Mouse (Mus musculus) mature B cell (primary cell): ENCODE data around the gene Sptb.

ENCODE experiments used
- in situ Hi-C: fragments of 300-500 bp; cut with MboI; formaldehyde crosslinking; loops from 2 replicates; pipeline ENCODE4 v1.14.3; 2019

Sptb gene

DNA sequence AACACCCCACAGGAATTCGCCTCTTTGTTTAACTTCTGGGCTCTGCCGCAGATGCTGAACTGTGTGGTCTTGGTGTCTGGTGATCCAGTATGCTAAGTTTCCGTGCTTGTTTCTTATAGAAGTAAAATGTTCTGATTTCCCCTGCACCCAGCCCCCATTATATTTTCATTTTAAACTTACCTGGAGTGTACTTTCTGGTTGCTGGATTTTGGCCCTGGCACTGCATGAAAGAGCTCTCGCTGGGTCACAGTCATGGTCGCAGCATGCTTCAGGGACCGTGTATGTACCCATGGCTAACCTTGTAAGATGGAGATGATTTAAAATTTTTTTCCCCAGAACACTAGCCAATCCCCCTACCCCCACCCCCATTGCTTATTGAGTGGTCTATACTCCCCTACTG lies 168.5 kb downstream of the Sptb start:
- in situ Hi-C loops: no loop called here

DNA sequence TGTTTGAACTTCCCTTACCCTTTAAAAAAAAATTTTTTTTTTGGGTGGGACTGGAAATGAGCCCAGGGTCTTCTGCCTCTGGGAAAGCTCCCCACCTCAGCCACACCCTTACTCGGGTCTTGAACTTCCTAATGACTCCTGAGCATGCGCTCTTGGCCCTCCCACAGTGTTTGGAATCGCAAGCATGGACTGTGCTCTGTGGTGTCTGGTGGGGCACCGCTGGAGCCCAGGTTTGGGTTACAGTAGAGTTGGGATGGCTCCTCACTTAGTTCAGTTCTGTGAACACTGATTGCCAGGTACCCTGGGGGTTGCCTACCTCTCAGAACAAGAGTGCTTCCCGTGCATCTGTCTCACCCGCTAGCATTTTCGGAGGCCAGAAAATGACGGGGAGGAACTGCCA lies 168.9 kb downstream of the Sptb start:
- in situ Hi-C loops: no loop called here

DNA sequence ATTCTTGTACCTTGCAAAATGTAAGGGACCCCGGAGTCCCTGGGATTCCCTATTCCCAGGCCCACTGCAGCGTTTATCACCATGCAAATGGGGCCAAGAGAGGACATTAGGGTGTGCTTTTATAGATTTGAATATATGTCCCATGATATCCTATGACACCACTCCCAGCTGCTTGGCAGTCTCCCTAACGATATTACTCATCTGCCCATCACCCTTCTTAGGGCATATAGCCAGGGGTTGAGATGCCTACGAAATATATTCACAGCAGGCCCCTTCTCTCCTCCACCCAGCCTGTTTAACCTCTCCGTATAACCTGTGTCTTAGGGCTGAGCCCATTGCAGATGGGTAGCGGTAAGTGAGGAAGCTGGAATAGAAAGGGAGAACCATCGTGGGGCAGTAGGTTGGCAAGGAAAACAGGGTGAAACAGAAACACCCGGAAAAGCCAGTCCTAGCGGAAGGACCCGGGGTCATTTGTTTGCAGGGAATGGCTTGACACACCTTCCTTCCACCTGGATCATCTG lies 169.6 kb downstream of the Sptb start:
- in situ Hi-C loops: no loop called here

GRCm38 (mm10) chr12:76540169-76540568 lies 170.2 kb downstream of the Sptb start:
- in situ Hi-C loops: no loop called here

DNA sequence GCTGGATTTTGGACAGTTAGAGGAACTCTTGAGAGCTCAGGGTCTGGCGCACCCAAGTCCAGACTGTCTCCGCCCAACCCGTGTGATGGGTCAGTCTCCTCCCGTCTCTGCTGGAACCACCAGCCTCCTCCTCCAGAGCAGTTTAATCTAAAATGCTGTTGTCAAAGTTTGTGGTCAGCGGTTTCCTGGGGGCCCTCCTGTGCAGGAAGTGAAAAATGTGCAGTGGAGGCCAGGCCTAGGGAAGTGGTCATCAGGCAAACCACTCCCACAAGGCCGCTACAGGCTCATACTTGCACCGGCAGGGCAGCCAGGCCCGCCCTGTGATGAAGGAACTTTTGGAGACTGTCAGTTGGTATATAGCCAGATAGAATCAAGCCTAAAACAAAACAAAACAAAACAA lies 172.9 kb downstream of the Sptb start:
- in situ Hi-C loops: no loop called here

DNA sequence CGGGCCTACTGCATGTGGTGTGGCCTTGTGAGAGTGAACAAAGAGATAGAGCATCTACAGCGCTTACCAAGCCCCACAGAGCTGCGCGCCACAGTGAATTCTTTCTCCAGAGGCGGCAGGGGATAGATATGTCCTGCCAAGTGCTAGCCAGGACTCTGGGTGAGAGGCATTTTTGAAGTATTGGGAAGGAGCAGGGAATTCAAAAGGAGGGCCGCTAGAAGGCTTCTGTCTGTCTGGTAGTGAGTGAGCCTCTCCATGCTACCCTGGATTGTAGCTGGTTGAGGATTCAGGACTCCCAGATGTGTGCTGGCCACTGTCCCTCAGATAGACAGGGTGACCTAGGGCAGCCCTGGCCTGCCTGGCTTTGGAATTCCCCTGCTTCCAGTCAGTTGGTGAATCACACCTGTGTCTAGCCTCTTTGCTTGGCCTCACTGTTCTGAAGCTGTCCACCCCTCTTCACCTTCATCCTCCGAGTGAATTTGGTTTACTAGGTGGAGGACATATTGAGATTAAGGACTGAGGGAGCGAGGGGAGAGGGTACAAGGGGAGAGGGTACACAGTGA lies 173.7 kb downstream of the Sptb start:
- in situ Hi-C loops: no loop called here

DNA sequence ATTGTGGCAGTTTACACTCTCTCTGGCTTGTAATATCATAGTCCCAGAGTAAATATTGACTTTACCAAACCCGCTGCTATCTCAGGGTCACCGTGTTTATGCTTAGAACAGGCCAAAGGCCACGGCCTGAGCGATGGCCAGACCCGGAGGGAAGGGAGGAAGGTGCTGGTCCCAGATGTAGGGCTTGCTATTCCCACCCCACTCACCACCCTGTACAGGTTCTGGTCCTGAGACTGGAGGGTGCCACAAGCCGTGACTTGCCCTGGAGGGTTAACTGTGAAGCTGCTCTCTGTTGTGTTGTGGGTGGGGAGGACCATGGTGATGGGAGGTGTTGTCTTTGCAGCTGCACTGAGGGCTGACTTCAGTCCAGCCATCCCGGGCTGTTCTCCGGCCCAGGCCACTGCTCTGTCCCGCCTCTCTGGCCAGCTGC lies 174.9 kb downstream of the Sptb start:
- in situ Hi-C loops: no loop called here

DNA sequence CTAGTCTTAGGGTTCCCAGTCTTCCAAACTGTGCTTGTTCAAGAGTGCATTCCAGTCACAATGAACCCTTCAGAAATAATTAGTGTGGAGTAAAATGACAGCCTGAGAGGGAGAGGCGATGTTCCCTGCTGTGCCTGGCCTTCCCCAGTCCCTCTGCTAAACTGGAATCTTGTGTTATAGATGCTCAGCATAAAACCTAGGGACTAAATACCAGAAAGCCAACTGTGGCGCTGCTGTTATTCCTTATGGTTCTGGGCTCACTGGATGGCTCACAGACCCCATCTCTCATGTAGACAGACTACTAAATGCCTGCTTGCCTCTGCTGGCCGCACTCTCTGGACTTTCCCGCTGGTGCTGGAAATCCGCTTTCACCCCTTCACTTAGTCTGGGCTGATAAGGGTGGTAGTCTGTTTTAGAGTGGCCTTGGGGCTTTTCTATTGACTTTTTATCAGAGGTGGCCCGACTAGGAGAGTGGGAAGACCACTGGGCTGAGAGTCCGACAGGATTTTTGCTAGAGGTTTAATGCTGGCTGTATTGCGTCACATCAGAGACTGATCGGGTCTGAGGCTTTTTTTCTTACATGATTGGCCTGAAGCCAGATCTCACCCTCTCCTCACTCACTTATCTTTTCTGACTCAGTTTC lies 175.6 kb downstream of the Sptb start:
- in situ Hi-C loops: no loop called here

DNA sequence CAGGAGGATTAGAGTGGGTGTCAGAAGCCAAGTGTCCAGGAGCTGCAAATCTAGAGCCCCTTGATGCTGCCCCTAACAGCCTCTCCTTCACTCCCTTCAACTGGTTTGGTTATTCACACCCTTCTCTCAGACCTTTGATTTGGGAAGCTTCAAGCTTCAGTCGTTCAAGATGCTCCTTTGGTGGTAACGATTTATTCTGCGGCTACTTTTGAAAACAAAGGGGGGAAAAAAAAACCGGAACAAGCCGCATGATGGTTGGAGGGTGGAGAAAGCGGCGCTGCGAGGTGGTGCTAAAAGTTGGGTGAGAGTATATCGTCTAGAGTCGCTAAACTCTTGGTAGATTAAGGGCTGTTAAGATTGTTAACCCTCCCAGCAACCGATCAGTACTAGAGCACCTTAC lies 176.1 kb downstream of the Sptb start:
- in situ Hi-C loops: no loop called here

DNA sequence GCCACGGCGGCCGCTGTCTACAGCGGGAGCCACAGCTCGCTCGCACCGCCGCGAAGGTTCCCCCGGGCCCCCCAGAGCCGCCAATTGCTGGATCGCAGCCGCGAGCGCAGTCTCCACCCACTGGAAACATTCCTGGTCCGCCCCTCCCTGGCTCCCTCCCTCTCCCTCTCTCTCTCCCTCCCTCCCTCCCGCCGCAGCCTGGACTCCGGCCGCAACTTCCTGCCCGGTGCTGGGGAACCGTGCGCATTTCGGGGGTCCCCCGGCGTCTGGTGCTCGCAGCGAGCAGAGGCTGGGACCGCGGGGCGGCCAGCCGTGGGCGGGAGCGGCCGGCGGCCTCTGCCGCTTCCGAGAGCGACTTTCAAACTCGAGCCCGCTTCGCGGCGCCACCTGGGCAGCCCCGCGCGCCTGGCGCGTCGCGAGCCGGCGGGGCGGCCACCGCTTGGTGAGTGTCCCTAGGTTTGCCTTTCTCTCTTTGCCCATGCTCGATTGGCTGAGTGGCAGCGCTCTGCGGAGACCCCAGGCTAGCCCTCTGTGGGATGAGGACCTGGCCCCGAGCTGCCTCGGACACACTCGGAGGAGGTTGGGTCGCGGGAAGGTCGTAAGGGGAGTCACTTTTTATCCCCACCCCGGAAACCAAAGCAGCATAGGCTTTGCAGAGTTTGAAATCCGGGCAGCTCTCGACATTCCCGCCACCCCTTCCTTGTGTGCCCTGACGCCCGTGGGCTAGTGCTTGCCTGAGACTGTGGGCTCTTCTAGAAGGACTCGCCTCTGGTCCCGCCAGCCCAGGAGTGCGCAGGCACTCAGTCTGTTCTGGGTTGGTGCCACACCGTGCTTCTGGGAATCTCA lies 176.7 kb downstream of the Sptb start:
- in situ Hi-C loops: no loop called here

GRCm38 (mm10) chr12:76532926-76533376 lies 177.4 kb downstream of the Sptb start:
- in situ Hi-C loops: no loop called here

- in situ Hi-C loops: no loop called here
Measured at GRCm38 (mm10) chr12:76531986-76532925, 178.1 kb downstream of the Sptb start.

- in situ Hi-C loops: no loop called here
Measured at GRCm38 (mm10) chr12:76530580-76531139, 179.7 kb downstream of the Sptb start, which contains the start of gene Plekhg3. Gene Plekhg3, plus strand, starts transcription at chr12:76530891.
